ENCODE assay signal across 18 mouse cellular contexts in the genomic region with DNA sequence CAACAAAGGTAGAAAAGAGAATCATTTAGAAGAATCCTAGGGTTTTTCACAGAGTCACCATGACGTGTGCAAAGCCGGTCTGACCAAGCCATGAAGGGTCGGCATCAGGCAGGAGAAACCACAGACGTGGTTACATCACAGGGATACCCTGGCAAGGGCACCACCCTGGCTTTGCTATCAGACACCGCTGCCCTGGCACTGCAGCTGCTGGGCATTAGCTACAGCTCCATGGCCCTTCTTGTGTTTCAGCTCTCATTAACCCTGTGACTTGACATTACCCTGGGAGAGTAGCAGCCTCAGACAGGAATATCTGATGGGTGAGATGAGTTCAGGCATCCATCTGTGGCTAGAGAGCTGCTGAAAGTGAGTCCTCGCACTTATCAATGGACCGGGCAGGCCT.
"Had no signal": no experiment of that assay in that cellular context is flagged by ENCODE, and none has a peak within 500 bp of the region (broad histone marks: within the 10 kb centered on the region; RNA-seq: fewer than 3 reads in every experiment).

No protein-coding gene starts in this region.

- H3K27me3 ChIP-seq: kidney, embryonic 15.5 days; liver, embryonic 13.5 days; neural tube, embryonic 12.5 days; neural tube, embryonic 15.5 days; stomach, embryonic 15.5 days had no signal

- H3K4me3 ChIP-seq: kidney, embryonic 15.5 days; left cerebral cortex, adult 2 months; liver, embryonic 13.5 days; midbrain, embryonic 10.5 days; neural tube, embryonic 12.5 days; neural tube, embryonic 15.5 days; stomach, embryonic 15.5 days had no signal

- H3K4me2 ChIP-seq: kidney, embryonic 15.5 days; liver, embryonic 13.5 days; neural tube, embryonic 12.5 days; neural tube, embryonic 15.5 days; stomach, embryonic 15.5 days had no signal

- H3K9me3 ChIP-seq: kidney, embryonic 15.5 days; liver, embryonic 13.5 days; midbrain, embryonic 10.5 days; neural tube, embryonic 12.5 days; neural tube, embryonic 15.5 days; stomach, embryonic 15.5 days had no signal

- DNase-seq: kidney, adult 8-10 months; kidney, postnatal 10 days; kidney, postnatal 36 days; layer of hippocampus, postnatal 36 days; liver, embryonic 13.5 days; lung, adult 2 months; lung, postnatal 14 days; lung, postnatal 4 days; midbrain, embryonic 14.5 days; retina, postnatal 1 day; spleen, adult 18-20 months; thymus, postnatal 25 days had no signal

- H3K36me3 ChIP-seq: kidney, embryonic 15.5 days; liver, embryonic 13.5 days; midbrain, embryonic 10.5 days; neural tube, embryonic 12.5 days; neural tube, embryonic 15.5 days; stomach, embryonic 15.5 days had no signal

- H3K27ac ChIP-seq: kidney, embryonic 15.5 days; left cerebral cortex, adult 2 months; liver, embryonic 13.5 days; midbrain, embryonic 10.5 days; neural tube, embryonic 12.5 days; neural tube, embryonic 15.5 days; stomach, embryonic 15.5 days had no signal

- H3K4me1 ChIP-seq: liver, embryonic 13.5 days; midbrain, embryonic 10.5 days; neural tube, embryonic 12.5 days; neural tube, embryonic 15.5 days had no signal
